Mouse (Mus musculus) G1E (cell line): ENCODE measurements around the gene Acvr2b.

Source experiments
- CTCF ChIP-seq: IDR thresholded peaks from 2 replicates; pipeline ENCODE4 v1.5.1; 2012; ENCODE audit warnings: low read depth, low read length, inconsistent platforms, mixed read lengths
- GATA1 ChIP-seq: IDR thresholded peaks from 2 replicates; pipeline ENCODE4 v1.6.1; 2012; ENCODE audit warnings: borderline replicate concordance, low read length, inconsistent platforms, mixed read lengths
- GATA2 ChIP-seq: IDR thresholded peaks from 2 replicates; pipeline ENCODE4 v1.6.1; 2012; ENCODE audit warnings: low read depth, low read length, inconsistent platforms, borderline replicate concordance

GRCm38 (mm10) chr9:119425976-119426415, 24.1 kb downstream of the Acvr2b start:
- TF ChIP-seq CTCF (no peak), GATA1 (no peak), GATA2 (no peak)
